Mouse (Mus musculus): Measurements from ENCODE around the gene Btbd11. TPM values are rescaled to one million over a fixed set of nuclear protein-coding genes. Genes with fewer than 3 reads are reported as not detected.

Btbd11 gene
- total RNA-seq, 2 experiments from 2014 or later: 1.3 to 3.5 TPM

GRCm38 (mm10) chr10:85577891-85578420, 191.3 kb downstream of the Btbd11 start:
- ATAC-seq (replicated peaks; ENCODE audit: poor library complexity, severe bottlenecking): no peak

GRCm38 (mm10) chr10:85578571-85579465, 192.2 kb downstream of the Btbd11 start:
- no peak for ATAC-seq (replicated peaks; ENCODE audit: poor library complexity, severe bottlenecking)

GRCm38 (mm10) chr10:85587758-85588157, 201.1 kb downstream of the Btbd11 start:
- peak; percentile 93 for ATAC-seq (replicated peaks; ENCODE audit: poor library complexity, severe bottlenecking)

- ATAC-seq (replicated peaks; ENCODE audit: poor library complexity, severe bottlenecking): no peak
Observed at GRCm38 (mm10) chr10:85590043-85590442, 203.4 kb downstream of the Btbd11 start.

- ATAC-seq (replicated peaks; ENCODE audit: poor library complexity, severe bottlenecking): no peak
Observed at GRCm38 (mm10) chr10:85591296-85591695, 204.7 kb downstream of the Btbd11 start.

GRCm38 (mm10) chr10:85591986-85592385, 205.4 kb downstream of the Btbd11 start:
- ATAC-seq (replicated peaks; ENCODE audit: poor library complexity, severe bottlenecking): peak; percentile 45; the same call in 1 of the 2 replicates

- ATAC-seq (replicated peaks; ENCODE audit: poor library complexity, severe bottlenecking): no peak
Observed at GRCm38 (mm10) chr10:85596301-85596700, 209.7 kb downstream of the Btbd11 start.

GRCm38 (mm10) chr10:85598093-85598599, 211.5 kb downstream of the Btbd11 start:
- peak; percentile 40 for ATAC-seq (replicated peaks; ENCODE audit: poor library complexity, severe bottlenecking)

DNA sequence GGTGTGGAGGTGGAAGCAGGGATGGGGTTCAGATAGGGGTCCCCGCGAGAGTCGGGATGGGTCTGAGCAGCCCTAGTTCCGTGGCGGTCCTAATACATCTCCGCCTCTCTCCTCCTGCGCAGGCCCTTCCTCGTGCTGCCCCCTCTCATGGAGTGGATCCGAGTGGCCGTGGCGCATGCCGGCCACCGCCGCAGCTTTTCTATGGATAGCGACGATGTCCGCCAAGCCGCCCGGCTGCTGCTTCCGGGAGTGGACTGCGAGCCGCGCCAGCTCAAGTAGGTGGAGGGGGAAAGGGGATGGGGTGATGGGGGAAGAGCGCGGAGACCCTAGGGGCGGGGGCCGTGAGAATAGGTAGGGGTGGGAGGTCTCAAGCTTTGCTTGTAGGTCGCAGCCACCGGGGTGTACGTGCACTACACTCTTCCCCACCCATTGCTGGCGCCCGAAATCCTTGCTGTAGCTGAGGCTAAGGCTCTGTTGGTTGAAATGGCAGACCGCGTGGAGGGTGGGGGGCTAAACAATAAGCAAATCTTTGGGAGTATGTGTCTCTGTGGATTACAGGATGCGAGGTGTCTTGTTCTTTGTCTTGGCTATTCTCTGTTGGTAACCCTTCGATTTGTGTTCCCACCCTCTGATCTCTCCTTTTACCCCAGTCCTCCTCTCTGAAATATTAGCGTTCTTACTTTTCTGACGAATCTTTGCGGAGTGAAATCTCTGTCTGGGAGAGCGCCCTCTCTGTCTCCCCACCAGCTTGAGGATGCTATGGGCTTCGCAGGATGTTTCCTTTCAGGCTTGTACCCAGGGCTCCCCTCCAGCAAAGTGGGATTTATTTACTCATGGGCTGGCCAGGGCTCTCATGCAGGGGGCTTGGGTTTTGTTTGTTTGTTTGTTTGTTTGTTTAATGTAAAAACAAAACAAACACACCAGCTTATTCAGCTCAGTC, 212.3 kb downstream of the Btbd11 start:
- ATAC-seq (replicated peaks; ENCODE audit: poor library complexity, severe bottlenecking): peak; percentile 62

DNA sequence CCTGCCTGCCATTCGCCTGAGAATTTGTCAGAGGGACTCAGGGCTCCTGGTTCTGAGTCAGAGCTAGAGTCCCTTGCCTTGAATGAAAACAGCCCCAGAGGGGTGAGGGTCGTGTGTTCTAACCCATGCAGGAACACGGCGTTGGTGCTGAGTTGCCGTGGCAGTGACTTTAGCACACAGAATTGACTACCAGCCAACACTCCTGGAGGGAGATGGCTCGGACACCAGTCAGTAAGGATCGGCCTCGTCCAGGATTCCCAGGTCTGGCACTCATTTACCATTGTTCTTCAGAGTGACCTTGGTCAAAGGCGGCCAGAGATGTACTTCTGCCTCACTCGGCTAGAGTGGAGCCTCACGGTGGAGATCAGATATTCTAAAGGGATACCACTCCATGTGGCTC, 215.9 kb downstream of the Btbd11 start:
- ATAC-seq (replicated peaks; ENCODE audit: poor library complexity, severe bottlenecking): no peak

DNA sequence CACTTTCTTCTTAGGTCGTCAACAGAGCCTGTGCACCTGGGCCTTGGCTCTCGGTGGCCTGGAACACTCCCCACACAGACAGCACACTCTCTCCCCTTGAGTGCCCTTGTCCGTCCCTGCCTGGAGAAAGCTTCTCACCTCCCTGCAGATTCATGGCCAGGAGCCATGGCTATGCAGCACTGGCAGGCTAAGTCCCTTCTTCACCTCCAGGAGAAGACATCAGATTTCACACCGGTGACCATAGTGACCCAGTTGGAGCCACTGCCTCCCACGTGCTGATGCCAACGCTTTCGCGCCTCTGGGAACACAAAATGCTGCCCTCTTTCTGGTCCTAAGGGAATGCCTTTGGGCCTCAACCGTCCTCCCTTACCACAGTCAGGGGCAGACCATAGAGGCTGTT, 217.9 kb downstream of the Btbd11 start:
- no peak for ATAC-seq (replicated peaks; ENCODE audit: poor library complexity, severe bottlenecking)

GRCm38 (mm10) chr10:85608550-85609278, 222.1 kb downstream of the Btbd11 start:
- ATAC-seq (replicated peaks; ENCODE audit: poor library complexity, severe bottlenecking): no peak

- no peak for ATAC-seq (replicated peaks; ENCODE audit: poor library complexity, severe bottlenecking)
Observed at GRCm38 (mm10) chr10:85617080-85617479, 230.5 kb downstream of the Btbd11 start.

GRCm38 (mm10) chr10:85617501-85618417, 231.1 kb downstream of the Btbd11 start:
- no peak for ATAC-seq (replicated peaks; ENCODE audit: poor library complexity, severe bottlenecking)

GRCm38 (mm10) chr10:85621067-85621466, 234.5 kb downstream of the Btbd11 start:
- ATAC-seq (replicated peaks; ENCODE audit: poor library complexity, severe bottlenecking): no peak

DNA sequence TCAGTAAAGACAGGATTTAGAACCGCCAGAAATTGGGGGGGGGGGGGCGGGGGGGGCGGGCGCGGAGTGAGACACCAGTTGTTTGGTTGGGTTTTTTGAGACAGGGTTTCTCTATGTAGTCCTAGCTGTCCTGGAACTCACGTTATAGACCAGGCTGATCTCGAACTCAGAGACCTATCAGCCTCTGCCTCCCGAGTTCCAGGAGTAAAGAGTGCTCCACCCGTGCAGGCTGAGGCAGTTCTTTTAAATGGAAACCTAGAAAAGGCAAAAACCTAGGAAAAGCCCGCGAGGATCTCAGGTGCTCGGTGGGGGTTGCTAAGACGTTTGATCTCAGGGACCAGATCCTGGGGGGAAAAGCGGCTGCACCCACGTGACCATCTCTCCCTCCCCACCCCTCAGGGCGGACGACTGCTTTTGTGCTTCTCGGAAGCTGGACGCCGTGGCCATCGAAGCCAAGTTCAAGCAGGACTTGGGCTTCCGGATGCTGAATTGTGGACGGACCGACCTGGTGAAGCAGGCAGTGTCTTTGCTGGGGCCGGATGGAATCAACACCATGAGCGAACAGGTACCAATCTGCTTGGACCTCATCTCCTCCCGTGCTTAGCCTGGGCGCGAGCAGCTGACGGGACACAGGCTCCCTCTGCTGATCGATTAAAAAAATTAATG, 238.0 kb downstream of the Btbd11 start:
- ATAC-seq (replicated peaks; ENCODE audit: poor library complexity, severe bottlenecking): peak; percentile 80

DNA sequence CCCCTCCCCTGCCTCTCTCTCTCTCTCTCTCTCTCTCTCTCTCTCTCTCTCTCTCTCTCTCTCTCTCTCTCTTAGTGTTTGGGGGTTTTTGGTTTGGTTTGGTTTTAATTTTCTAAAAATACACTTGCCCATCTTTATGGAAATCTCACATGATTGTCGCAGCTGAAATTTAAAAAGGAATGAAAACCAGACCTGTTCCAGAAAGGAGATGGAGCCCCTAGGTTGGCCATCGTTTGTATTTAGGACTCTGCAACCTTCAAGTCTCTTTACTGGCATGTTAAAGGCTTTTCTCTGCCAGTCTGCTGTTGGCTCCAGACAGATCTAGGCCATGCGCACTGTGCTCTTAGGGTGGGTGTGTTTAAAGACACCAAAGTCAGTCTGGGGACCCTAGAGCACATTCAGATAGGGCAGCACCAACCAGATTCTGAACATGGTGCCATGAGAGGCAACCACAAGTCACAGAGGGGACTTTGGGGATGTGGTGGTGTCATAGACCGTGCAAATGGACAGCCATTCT, 238.6 kb downstream of the Btbd11 start:
- no peak for ATAC-seq (replicated peaks; ENCODE audit: poor library complexity, severe bottlenecking)

DNA sequence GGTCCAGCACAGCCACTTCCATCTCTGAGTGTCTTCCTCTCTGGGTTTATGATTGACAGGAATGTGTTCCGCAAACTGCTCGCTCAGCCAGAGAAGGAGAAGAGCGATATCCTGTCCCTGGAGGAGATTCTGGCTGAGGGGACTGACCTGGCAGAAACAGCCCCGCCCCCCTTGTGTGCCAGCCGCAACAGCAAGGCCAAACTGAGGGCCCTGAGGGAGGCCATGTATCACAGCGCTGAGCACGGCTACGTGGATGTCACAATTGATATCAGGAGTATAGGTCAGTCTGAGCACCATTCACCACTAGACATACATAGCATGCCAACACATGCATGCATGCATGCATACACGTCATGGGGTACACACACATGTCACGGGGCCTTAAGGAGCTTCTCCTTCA, 245.4 kb downstream of the Btbd11 start:
- no peak for ATAC-seq (replicated peaks; ENCODE audit: poor library complexity, severe bottlenecking)
